Mouse (Mus musculus): ENCODE data around the gene Anpep.
A peak's percentile ranks its signal among the peaks of the same experiment; 100 is the strongest.
"Not testable (repeated sequence)": the region's sequence is repeated elsewhere in the genome, so short reads cannot be mapped to it uniquely, and the experiment has no call there.

Gene Anpep

GRCm38 (mm10) chr7:79810611-79811506 is 50.0 kb downstream of the Anpep start, which contains the start of gene Mesp2:
Gene Mesp2, plus strand, starts transcription at chr7:79810727.
- peak; percentile 68 to 76 for DNase-seq

- no peak for DNase-seq
Observed at GRCm38 (mm10) chr7:79808561-79808960, 52.3 kb downstream of the Anpep start.

GRCm38 (mm10) chr7:79803887-79804286 is 57.0 kb downstream of the Anpep start:
- DNase-seq: peak; percentile 50 to 68

DNA sequence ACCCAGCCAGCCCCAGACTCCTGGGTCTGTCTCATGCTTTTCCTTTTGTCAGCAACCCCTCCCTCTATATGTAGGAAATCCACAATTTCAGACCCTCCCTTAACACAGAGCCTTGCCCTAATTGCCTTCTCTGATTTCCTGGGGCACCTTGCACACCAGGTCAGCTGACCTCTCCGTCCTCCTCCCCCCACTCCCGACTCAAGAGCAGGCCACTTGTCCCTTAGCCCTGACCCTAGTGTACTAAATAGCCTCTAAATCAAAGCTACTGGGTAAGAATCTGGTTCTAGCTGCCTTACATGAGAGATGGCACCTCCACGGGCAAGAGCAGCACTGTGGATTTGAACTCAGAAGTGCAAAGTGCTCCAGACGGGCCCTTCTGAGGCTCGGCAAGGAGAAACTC is 58.8 kb downstream of the Anpep start:
- peak; percentile 42 to 64 for DNase-seq

DNA sequence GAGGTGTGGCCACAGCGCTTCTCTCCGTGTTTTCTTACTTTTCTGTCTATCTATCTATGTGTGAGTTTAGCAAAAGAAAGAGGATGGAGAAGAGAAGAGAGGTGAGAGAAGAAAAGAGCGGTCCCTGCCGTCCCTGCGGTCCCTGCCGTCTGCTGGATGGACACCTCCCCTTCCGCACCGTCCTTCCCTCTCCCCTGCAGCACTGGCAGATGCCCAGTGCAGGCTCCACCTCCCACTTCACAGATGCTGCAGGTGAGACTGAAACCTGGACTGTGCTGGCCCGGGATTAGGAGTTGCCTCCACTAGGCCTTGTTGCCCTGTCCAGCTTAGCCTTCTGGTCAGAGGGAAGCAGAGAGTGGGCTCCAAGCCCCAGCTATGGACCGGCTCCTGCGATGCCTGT is 59.5 kb downstream of the Anpep start:
- peak; percentile 73 to 76 for DNase-seq

- no peak for DNase-seq
Observed at GRCm38 (mm10) chr7:79800336-79800735, 60.5 kb downstream of the Anpep start.

DNA sequence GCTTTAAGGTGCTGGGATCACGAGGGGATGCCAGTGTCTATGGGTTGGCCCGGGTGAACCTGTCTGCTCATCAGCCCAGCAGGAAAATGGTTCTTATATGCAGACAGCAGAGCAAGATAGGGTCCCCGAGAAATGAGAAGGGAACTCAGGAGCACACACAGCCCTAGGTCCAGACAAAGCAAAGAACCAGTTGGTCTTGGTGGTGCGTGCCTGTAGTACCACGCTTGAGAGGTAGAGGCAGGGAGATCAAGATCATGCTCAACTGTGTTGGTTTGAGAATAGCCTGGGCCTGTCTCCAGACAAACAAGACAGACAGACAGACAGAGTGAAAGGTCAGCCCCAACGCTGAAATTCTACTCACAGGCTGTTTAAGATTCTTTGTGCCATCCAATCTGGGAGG is 61.4 kb downstream of the Anpep start:
- DNase-seq: no peak

DNA sequence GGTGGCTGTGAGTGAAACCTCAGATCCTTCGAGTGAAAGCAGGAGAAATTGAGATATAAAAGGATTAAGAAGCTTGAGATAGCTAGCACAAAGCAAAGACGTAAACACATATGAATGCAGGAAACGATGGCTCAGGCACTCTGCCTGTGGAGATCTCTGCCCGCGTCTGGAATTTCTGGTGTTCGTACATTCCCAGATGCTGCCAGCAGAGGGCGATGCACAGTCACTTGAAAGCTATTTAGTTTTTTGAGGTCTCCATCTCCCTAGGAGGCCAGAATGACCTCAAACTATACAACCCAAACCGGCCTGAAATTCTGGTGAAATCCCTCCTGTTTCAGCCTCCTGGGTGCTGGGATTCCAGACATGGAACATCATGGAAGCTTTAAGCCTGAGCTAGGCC is 61.8 kb downstream of the Anpep start:
- peak; percentile 75 to 82 for DNase-seq

DNA sequence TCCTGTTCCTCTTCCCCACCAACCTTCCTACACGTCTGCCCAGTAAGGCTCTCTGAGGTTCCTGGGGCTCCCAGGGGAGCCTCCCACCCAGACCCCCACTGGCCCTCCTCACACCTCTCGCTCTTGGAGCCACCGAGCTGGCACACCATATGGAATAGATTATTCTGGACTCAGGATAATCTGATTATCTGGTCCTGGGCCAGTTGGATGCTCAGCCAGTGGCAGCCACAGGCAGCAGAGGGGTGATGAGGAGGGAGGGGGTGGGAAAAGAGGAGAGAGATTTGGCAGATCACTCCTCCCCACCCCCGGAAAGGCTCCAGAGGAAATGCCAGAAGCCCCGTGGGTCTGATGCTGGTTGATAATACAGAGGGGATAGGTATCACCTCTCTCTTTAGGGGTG is 62.3 kb downstream of the Anpep start:
- no peak for DNase-seq

DNA sequence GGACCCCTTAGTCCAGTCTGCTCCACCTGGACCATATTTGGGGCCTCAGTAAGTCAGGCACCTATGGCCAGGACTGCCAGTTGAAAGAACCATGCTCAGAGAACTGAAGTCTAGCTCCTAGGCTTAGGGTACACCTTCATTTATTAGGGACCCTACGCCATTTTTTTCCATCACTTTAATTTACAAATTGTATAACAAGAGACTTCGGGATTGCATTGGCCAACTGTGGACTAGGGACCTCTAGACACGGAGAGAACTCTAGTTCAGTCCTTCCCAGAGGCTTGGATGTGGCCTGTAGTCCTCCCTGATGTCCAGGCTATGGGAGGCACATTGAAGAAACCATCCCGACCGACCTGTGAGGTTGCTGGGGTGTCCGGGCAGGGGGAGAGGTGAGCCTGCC is 67.2 kb downstream of the Anpep start, which contains the start of gene Mesp1:
Gene Mesp1 (minus strand): TSS at position 101 of the 400 bp plus-strand sequence.
- DNase-seq: no peak

DNA sequence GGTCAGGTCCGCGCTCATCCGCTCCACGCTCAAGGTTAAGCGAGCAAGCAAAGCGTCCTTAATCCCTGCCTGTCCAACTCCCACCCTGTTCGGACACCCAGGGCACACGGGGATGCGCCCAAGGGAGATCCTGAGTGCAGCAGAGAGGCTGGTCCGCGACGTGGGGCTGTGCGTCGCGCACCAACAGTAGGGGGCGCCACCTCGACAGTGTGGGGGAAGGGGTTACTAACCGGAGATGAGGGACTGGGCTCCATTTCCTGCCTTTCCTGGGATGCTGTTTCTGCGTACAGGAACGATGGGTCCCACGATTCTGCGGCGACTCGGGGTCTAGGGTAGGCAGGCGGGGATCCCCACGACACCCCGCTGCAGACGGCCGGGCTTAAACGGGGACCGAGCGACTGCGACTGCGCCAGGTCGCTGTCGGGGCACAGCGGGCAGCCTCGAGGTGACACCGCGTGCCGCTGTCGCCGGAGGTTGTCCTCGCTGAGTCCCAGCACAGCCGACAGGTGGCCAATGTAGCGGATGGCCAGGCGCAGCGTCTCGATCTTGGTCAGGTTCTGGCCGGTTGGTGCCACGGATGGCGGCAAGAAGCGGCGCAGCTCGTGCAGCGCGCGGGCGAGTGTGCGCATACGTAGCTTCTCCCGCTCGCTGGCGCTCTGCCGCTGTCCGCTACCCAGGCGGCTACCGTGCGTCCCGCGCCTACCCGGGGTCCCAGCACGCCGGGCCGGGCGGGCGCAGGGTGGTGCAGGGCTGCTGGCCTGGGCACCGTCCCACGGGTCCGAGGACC is 68.0 kb downstream of the Anpep start:
- peak in 1 of 2 experiments; percentile 43 for DNase-seq

DNA sequence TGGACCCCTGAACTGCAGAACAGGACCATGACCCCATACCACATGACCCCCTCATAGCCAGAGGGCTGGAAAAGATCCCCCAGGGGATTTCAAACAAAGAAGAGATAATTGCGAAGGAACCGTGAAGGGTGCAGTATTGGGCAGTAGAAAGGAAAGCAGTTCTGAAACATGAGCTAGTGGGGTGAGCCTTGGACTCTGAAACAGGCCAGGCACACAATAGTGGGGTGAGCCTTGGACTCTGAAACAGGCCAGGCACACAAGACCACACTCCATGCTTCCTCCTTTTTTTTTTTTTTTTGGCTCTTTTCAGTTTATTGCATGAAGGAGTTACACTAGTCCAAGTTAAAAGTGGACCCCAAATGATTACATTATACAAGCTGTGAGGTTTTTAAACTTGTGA is 71.0 kb downstream of the Anpep start:
- DNase-seq: not testable (repeated sequence)

GRCm38 (mm10) chr7:79786295-79786694 is 74.6 kb downstream of the Anpep start:
- peak; percentile 54 to 70 for DNase-seq

DNA sequence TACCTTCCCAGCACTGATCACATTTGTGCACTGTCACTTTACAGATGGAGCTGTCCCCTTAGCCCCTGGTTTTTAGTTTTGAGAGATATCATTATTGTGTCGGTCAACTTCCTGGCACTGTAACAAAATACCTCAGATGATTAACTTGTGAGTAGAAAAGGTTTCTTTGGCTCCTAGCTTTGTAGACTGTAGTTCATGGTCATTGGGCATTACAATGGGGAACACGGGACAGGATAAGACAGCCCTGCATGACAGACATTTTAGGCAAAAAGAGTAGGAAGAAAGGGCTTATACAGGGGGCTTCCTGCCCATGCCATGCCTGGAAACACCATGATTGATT is 78.4 kb downstream of the Anpep start:
- DNase-seq: no peak

DNA sequence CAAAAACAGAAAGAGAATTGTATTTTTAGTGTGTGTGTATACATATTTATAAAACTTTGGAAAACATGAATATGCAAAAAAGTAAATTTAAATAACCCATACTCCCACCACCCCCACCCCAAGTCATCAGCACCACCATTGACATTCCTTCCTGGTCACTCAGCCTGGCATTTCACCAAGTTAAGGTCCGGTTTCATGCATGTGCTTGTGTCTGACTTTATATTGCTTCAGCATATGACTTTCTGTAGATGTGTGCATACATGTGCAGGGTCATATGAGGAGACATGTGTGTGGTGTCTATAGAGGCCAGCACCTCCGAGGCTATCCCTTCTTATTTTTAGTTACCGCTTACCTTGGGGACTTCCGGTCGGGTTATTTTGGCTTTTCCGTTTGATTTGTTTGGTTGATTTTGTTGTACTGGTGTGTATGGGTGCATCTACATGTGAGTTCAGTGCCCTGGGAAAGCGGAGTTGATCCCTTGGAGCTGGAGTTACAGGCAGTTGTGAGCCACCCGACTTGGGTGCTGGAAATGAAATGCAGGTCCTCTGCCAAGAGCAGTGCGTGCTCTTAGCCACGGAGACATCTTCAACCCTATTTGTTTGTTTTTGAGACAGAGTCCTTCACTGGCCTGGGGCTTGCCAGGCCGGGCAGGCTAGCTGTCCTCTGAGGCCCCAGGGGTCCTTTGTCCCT is 78.9 kb downstream of the Anpep start:
- no peak for DNase-seq

DNA sequence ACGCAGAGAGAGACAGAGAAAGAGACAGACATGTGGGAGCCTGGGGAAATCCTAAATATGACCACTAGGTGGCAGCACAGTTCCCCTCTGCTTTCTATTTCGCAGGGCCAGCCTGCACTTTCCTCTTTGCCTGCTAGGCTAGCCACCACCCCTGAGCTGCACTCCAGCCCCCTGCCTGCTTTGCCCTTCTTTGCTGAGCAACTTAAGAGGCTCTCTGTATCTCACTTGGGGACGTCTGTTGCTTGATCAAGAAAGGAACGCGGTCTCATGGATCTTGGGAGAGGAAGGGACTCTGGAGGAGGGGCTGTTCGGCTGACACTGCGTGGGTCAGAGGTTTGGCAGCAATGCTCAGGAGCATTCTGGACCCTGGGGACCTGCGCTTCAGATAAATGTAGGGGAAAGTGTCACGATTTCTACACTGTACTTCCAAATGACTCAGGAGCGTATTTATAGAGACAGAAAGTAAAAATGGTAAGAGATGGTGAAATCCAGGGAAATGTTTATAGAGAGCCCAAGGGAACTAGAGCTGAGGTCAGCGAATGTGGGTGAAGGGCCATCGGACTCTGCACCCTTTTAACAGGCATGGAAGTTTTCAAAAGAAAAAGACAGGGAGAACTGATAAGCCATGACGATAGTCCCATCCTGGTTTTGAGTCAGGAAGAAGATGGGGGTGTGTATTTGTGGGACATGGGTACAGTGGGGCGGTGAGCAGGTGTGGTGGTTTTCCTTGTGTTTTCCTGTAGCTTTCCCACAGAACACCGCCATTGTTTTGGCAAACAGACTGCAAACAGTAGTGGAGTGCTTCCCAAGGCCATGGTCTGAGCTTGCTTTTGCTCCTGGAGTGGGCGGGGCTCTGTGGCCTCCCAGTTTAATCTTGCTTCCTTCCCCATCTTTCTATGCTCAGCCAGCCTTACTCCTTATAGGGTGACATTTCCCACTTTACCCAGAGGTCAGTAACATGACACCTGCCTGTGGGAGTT is 79.9 kb downstream of the Anpep start:
- peak; percentile 64 to 76 for DNase-seq

Measured in lung, adult 18-20 months (tissue).